Mouse (Mus musculus) hindbrain, embryonic 13.5 days (tissue): Measurements from ENCODE around the gene Ppp1r15b. TPM values are rescaled to one million over a fixed set of nuclear protein-coding genes. Genes with fewer than 3 reads are reported as not detected.

ENCODE experiments used
- ATAC-seq: fragments of 200-750 bp; cut with Nextera tagmentation; 2 replicates; pipeline ENCODE4 v1.8.0; 2017; ENCODE audit warnings: moderate TSS enrichment; ENCODE audit not compliant: low FRiP score
- H3K27ac ChIP-seq: fragments of 300-500 bp; sonication (generic); 2 replicates; pipeline ENCODE4 v1.5.1; 2015; ENCODE audit warnings: inconsistent platforms, mild to moderate bottlenecking, moderate library complexity
- H3K27me3 ChIP-seq: fragments of 300-500 bp; sonication (generic); 2 replicates; pipeline ENCODE4 v1.6.1; 2015; ENCODE audit warnings: mild to moderate bottlenecking, inconsistent platforms
- H3K36me3 ChIP-seq: fragments of 300-500 bp; sonication (generic); 2 replicates; pipeline ENCODE4 v1.6.1; 2015; ENCODE audit warnings: mild to moderate bottlenecking, inconsistent platforms
- H3K4me1 ChIP-seq: fragments of 300-500 bp; sonication (generic); replicated peaks from 2 replicates; pipeline ENCODE4 v1.6.1; 2015; ENCODE audit warnings: inconsistent platforms
- H3K4me2 ChIP-seq: fragments of 300-500 bp; sonication (generic); 2 replicates; pipeline ENCODE4 v1.6.1; 2015; ENCODE audit warnings: inconsistent platforms, mild to moderate bottlenecking, moderate library complexity
- H3K4me3 ChIP-seq: fragments of 300-500 bp; sonication (generic); 2 replicates; pipeline ENCODE4 v1.5.1; 2015; ENCODE audit warnings: mild to moderate bottlenecking, inconsistent platforms
- H3K9ac ChIP-seq: fragments of 300-500 bp; sonication (generic); 2 replicates; pipeline ENCODE4 v1.6.1; 2015; ENCODE audit warnings: mild to moderate bottlenecking, inconsistent platforms
- H3K9me3 ChIP-seq: fragments of 300-500 bp; sonication (generic); 2 replicates; pipeline ENCODE4 v1.6.1; 2016; ENCODE audit warnings: inconsistent platforms
- WGBS: fragments of 180-500 bp; shearing (Covaris S2); methylation state at CpG from one replicate; pipeline ENCODE4 v1.1.7; 2015; 5-methylcytosine and 5-hydroxymethylcytosine counted together
- polyA plus RNA-seq: library from polyadenylated mRNA; unstranded; fragments of >200 nt; fragmentation: Nextera tagmentation; extraction: Ambion mirVana; gene quantifications from 2 replicates; pipeline ENCODE4 v1.2.1, GENCODE M21; 2015

The Ppp1r15b gene
- 29.2 TPM in 2 replicates for polyA plus RNA-seq

DNA sequence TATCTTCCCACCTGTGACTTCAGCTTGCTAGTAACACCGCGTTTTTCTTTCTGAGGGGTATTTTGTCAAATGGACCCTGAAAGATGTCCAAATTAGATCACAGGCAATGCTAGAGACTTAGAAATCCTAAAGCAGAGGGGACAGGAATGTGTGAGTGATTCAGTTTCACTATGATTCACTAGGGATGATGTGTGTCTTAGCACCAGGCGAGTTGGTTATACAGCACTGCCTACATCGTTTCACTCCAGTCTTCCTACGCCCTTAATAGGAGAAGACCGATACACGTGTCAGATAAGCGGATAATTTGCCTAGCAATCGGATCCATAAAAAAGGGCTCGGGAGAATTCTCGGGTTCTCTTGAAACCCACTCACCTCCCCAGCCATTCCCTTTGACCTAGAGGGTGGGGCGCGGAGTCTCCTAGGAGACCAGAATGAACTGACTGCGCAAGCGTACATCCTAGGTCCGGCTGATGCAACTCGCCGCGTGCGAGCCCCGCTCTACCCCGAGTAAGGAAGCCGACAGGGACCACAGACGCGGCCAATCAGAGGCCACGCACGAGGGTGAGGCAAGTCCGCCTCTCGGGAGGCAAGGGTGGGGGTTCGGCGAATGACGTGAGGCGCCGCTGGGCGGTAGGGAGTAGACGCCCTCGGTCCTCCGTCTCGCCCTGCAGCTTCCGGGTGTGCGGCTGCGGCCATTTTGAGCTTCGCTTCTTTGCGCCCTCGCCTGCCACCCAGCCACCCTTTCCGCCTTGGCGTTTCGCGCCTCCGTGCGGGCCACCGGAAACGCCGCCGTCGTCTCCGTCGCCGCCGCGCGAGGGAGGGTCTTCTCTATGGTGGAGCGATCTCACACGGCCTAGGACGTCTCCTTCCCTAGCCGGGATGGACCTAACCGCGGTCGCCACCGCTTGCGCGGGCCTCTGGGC lies at the start of gene Ppp1r15b:
Gene Ppp1r15b, plus strand, starts transcription at position 506 of the 923 bp plus-strand sequence.
- peak; percentile 99 for ATAC-seq
- Histone ChIP-seq H3K4me2 (peak within 1 kb of the TSS; percentile 100), H3K9ac (peak within 1 kb of the TSS; percentile 97), H3K9me3 (no peaks in the 10 kb centered on the region), H3K4me3 (peak within 1 kb of the TSS; percentile 88), H3K27ac (peak within 1 kb of the TSS; percentile 97), H3K36me3 (no peaks in the 10 kb centered on the region), H3K27me3 (no peaks in the 10 kb centered on the region), H3K4me1 (peaks cover 48% of the 10 kb centered on the region)
- 1% methylated on average over 72 of the region's 72 CpGs for WGBS

DNA sequence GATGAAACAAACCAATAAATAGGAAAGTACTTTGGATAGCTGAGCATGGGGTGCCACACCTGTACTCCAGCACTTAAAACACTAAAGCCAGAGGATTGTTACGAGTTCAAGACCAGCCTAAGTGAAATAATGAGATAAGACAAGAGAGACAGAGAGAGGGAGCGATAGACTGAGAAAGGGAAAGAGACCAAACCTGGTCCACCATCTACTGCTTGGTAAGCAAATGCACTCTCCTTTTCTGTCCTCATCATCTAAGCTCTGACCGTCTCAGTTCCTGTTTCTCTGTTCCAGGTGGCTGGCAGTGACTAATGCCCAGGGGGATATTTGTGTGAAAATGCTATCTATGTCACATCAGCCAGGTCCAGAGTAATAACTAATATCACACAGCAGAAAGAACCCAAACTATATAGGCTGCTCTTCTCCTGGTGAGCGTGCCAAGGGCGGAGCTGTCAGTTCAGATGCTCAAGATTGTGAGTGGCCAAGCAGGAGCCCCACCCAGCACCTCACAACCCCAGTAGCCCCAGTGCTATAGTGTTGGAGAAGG lies 47.9 kb upstream of the Ppp1r15b start:
- 91% methylated on average over 5 of the region's 5 CpGs for WGBS
- no peak overlapping the region for H3K9ac ChIP-seq
- no peaks in the 10 kb centered on the region for H3K9me3 ChIP-seq
- no peak overlapping the region for H3K4me2 ChIP-seq
- no peaks in the 10 kb centered on the region for H3K27me3 ChIP-seq
- ATAC-seq = no peak
- no peak overlapping the region for H3K27ac ChIP-seq
- H3K4me3 ChIP-seq = no peak overlapping the region
- peaks cover 65% of the 10 kb centered on the region for H3K36me3 ChIP-seq
- peaks cover 50% of the 10 kb centered on the region for H3K4me1 ChIP-seq

DNA sequence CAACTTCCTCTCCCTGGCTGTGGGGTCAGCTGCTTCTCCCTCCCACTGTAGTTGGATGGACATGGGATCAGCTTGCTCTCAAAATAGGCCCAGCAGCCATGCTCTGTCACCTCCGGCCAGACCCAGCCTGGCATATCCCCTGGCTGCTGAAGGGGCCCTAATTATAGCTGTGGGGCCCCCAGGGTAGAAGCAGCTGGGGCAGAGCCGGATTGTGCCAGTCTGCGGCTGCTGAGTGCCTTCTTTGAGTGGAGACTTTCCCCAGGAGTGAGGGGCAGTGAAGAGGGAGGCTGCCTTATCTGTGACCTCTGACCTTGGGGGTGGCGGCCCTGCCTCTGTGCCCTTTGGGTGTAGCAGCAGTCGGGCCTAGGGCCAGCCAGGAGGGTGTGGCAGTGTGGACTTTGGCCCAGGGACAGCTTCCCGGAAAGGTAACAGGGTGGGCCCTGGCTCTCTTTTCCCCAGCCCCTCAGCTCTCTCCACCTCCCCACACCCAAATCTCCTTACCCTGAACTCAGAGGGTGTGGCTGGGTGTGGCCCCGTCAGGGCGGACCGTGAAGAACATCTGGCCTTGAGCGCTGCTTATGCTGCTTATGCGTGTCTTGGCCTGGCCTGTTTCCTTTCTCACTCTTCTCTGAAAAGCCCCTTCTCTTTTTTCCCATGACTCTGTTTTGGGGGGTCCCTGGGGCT lies 46.9 kb upstream of the Ppp1r15b start:
- H3K4me3 ChIP-seq = no peak overlapping the region
- H3K9me3 ChIP-seq = no peaks in the 10 kb centered on the region
- peaks cover 49% of the 10 kb centered on the region for H3K4me1 ChIP-seq
- H3K27ac ChIP-seq = no peak overlapping the region
- 78% methylated on average over 11 of the region's 11 CpGs for WGBS
- H3K27me3 ChIP-seq = no peaks in the 10 kb centered on the region
- no peak overlapping the region for H3K4me2 ChIP-seq
- H3K36me3 ChIP-seq = peaks cover 72% of the 10 kb centered on the region
- H3K9ac ChIP-seq = 0 out of 2 replicates have a peak overlapping the region, but pooled peaks have one; percentile 43
- no peak for ATAC-seq

DNA sequence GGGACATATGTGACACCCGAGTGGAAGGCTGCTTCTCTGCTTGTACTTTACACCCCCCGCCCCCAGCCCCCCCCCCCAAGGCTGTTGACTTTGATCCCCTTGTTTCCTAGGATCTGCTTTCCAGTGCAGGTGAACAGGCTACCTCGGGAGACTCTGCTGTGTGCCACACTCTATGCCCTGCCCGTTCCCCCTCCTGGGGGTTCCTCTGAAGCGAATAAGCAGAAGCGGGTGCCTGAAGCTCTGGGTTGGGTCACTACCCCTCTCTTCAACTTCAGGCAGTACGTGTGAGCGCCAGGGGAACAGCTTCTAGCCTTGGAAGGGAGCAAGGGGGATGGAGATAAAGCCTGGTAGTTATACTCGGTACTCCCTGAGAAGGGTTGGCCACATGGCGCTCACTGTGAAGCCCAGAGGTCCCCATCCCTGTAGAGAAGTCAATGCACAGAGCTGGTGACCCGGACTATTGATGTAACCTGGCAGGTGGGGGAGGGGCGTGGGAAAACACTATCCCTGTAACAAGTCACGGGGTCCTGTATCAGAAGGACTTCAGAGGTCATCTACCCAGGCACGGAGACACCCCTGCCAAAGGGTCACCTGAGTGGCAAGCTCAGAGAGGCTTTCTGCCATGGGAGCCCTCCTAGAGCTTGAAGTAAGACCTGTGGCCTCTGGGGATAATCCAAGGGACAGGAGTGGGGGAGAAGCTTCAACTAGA lies 46.1 kb upstream of the Ppp1r15b start:
- no peaks in the 10 kb centered on the region for H3K27me3 ChIP-seq
- no peak overlapping the region for H3K4me2 ChIP-seq
- peaks cover 76% of the 10 kb centered on the region for H3K36me3 ChIP-seq
- H3K9ac ChIP-seq = no peak overlapping the region
- WGBS = 81% methylated on average over 14 of the region's 14 CpGs
- no peaks in the 10 kb centered on the region for H3K9me3 ChIP-seq
- ATAC-seq = no peak
- no peak overlapping the region for H3K4me3 ChIP-seq
- H3K4me1 ChIP-seq = peaks cover 41% of the 10 kb centered on the region
- no peak overlapping the region for H3K27ac ChIP-seq

DNA sequence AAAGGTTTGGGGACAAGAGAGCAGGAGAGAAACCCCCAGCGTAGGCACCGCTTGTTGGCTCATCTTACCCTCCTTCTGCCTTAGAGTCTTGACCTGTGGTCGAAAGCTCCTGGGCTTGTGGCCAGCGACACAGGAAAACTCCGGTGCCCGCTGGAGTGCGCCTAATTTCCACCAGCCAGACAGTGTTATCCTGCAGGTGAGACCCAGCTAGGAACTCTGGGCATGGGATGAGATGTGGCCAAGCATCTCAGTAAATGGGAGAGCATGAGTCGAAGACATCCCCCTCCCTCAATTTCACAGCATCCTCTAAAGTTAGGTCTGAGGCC lies 45.6 kb upstream of the Ppp1r15b start:
- no peak overlapping the region for H3K4me2 ChIP-seq
- H3K4me1 ChIP-seq = peaks cover 36% of the 10 kb centered on the region
- H3K4me3 ChIP-seq = no peak overlapping the region
- 95% methylated on average over 8 of the region's 8 CpGs for WGBS
- no peak overlapping the region for H3K9ac ChIP-seq
- H3K9me3 ChIP-seq = no peaks in the 10 kb centered on the region
- ATAC-seq = no peak
- H3K27ac ChIP-seq = no peak overlapping the region
- H3K36me3 ChIP-seq = peaks cover 81% of the 10 kb centered on the region
- H3K27me3 ChIP-seq = no peaks in the 10 kb centered on the region

DNA sequence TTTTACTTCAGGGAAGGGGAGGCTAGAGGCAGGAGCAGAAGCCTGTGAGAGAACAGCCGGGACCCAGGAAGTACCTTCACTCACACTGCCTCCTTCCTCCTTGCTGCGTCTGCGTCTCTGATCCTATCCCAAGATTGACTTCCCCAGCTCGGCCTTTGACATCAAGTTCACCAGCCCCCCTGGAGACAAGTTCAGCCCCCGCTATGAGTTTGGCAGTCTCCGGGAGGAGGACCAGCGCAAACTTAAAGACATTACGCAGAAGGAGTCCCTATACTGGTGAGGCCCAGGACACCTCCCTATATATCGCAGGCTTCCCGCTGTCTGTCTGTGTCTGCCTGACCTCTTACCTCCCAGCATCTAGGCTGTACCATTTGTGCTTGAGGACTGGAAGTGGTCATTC lies 44.1 kb upstream of the Ppp1r15b start:
- Histone ChIP-seq H3K27ac (peak overlapping the region; percentile 58), H3K36me3 (peaks cover 83% of the 10 kb centered on the region)
- WGBS = 79% methylated on average over 10 of the region's 10 CpGs

DNA sequence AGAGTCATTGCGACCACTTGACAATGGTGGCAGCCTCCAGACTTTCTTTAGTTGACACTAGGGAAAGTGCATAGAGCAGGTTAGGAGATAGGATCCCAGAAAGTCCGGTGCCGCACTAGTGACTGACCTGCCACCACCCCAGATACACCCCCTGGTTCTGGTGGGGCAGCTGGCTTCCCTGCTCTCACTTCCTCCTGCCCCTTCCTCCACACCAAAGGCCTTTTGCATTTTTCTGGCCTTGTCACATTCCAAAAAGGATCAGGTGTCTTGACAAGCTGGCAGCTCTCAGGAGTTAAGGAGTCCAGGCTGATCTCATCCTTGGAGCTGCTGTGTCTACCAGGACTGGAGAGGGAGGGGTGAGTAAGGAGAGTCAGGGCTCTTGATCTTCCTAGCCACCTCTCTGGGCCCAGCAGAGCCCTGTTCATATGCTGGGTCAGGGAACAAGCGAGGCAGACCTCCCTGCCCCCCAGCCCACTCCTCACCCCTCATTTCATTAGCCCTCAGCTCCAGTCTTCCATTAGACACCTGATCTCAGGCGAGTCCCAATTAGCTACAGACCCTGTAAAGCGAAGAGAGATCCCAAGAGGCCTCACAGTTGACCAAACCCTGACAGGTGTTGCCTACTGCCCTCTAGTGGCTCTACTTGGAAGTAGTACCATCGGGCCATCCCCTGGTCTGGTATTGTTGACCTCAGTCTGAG lies 43.6 kb upstream of the Ppp1r15b start:
- Histone ChIP-seq H3K4me3 (no peak overlapping the region), H3K4me2 (no peak overlapping the region), H3K27me3 (no peaks in the 10 kb centered on the region), H3K4me1 (peaks cover 29% of the 10 kb centered on the region), H3K36me3 (peaks cover 83% of the 10 kb centered on the region), H3K9me3 (no peaks in the 10 kb centered on the region), H3K27ac (peak overlapping the region; percentile 58), H3K9ac (no peak overlapping the region)
- peak; percentile 46 for ATAC-seq
- WGBS = 38% methylated on average over 7 of the region's 7 CpGs

More for the DNA sequence above, 44.1 kb upstream of the Ppp1r15b start:
- no peak overlapping the region for H3K4me2 ChIP-seq
- H3K27me3 ChIP-seq = no peaks in the 10 kb centered on the region
- no peak for ATAC-seq
- H3K9ac ChIP-seq = 0 out of 2 replicates have a peak overlapping the region, but pooled peaks have one; percentile 13
- H3K4me3 ChIP-seq = no peak overlapping the region
- H3K4me1 ChIP-seq = peaks cover 29% of the 10 kb centered on the region
- no peaks in the 10 kb centered on the region for H3K9me3 ChIP-seq

DNA sequence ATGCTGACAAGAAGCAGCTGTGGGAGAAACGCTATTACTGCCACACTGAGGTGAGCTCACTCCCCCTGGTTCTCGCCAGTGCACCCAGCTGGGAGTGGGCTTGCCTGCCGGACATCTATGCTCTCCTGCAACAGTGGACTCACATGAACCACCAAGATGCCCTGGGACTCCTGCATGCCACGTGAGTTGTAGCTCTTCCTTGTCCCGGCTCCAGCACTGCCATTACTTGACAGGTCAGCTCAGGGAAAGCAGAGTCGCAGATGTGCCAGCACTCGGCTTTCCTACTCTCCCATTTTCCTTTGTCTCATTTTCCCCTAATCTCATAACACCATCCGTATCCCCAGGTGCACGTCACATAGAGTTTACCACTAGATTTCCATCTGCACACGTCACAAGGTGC lies 42.7 kb upstream of the Ppp1r15b start:
- Histone ChIP-seq H3K4me3 (no peak overlapping the region), H3K36me3 (peaks cover 83% of the 10 kb centered on the region), H3K27me3 (no peaks in the 10 kb centered on the region), H3K4me1 (peaks cover 29% of the 10 kb centered on the region), H3K9me3 (no peaks in the 10 kb centered on the region), H3K4me2 (no peak overlapping the region), H3K27ac (no peak overlapping the region), H3K9ac (no peak overlapping the region)
- WGBS = 84% methylated on average over 10 of the region's 10 CpGs
- no peak for ATAC-seq

DNA sequence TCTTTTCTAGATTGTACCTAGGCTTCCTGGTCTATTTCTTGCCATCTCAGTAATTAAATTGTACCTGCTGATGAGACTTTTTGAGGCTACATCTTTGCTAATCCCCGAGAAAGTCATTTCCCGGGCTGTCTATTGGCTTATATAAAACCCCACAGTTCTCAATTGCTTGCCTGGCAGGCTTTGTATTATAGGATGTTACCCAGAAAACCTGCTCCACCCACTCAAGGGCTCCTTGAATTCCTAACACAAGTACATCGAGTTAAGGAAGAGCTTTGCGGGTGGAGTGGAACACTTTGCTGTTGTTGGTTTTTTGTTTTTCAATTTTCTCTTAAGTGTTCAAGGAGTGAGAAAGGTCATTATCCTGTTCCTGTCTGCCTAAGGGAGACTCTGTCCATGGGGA lies 41.5 kb upstream of the Ppp1r15b start:
- no peak overlapping the region for H3K4me3 ChIP-seq
- no peaks in the 10 kb centered on the region for H3K27me3 ChIP-seq
- peaks cover 22% of the 10 kb centered on the region for H3K4me1 ChIP-seq
- H3K9ac ChIP-seq = no peak overlapping the region
- H3K27ac ChIP-seq = no peak overlapping the region
- no peak for ATAC-seq
- no peaks in the 10 kb centered on the region for H3K9me3 ChIP-seq
- H3K36me3 ChIP-seq = peaks cover 83% of the 10 kb centered on the region
- whole genome bisulfite sequencing = 91% methylated on average over 4 of the region's 4 CpGs
- no peak overlapping the region for H3K4me2 ChIP-seq

DNA sequence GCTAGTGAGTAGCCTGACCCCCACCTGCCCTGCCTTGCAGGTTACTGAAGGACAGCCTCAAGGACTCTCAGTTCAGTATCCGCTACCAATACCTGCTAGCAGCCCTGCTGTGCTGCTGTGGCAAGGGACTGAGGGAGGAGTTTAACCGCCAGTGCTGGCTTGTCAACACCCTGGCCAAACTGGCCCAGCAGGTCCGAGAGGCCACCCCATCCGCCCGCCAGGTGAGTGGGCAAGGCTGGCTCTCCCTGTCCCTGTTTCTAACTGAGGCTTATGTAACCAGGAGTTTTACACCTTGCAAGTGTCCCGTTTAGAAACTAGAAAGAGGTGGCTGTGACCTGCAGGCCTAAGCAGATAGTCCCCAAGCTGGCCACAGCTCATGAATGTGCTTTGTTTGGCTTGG lies 40.3 kb upstream of the Ppp1r15b start:
- Histone ChIP-seq H3K27ac (no peak overlapping the region), H3K4me3 (no peak overlapping the region), H3K9ac (no peak overlapping the region), H3K27me3 (no peaks in the 10 kb centered on the region), H3K36me3 (peaks cover 85% of the 10 kb centered on the region), H3K4me2 (no peak overlapping the region), H3K4me1 (peaks cover 12% of the 10 kb centered on the region), H3K9me3 (no peaks in the 10 kb centered on the region)
- no peak for ATAC-seq
- 87% methylated on average over 6 of the region's 6 CpGs for WGBS

DNA sequence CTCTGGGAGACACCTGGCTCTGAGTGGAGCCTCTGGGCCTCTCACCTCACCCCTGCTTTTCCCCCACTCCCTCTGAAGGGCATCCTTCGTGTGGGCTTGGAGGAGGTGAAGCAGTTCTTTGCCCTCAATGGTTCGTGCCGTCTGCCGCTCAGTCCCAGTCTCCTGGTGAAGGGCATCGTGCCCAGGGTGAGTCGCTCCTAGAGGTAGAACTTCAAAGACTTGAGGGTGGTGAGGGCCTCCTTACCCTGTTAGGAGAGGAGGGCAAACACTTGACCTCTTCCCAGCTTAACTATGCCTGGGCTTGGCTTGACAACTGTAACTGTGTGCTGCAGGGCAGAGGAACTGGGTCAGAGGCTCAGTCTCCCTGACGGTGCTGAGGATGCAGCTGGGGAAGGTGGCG lies 39.5 kb upstream of the Ppp1r15b start:
- H3K4me3 ChIP-seq = no peak overlapping the region

More for the DNA sequence above, 39.5 kb upstream of the Ppp1r15b start:
- Histone ChIP-seq H3K4me1 (peaks cover 9% of the 10 kb centered on the region), H3K27me3 (no peaks in the 10 kb centered on the region), H3K36me3 (peaks cover 91% of the 10 kb centered on the region), H3K9ac (no peak overlapping the region), H3K9me3 (no peaks in the 10 kb centered on the region), H3K27ac (no peak overlapping the region), H3K4me2 (no peak overlapping the region)
- 88% methylated on average over 8 of the region's 8 CpGs for whole genome bisulfite sequencing
- no peak for ATAC-seq
